Mouse (Mus musculus) embryonic stem cell, embryonic (primary cell): ENCODE results near the gene Asxl1.

Experiments
- CTCF ChIA-PET, 4 experiments: fragments of 300-600 bp in 2 of 4; fragments of 350-600 bp in 2 of 4; sonication (Branson Sonifier 250); formaldehyde crosslinking; loops; one replicate each; lab custom pipeline; 2022; ENCODE audit warnings: inconsistent platforms in 2 of 4; lab: Charles Lee
- POLR2A ChIA-PET, 4 experiments: fragments of 300-600 bp in 2 of 4; fragments of 350-600 bp in 2 of 4; sonication (Branson Sonifier 250); formaldehyde crosslinking; loops; one replicate each; lab custom pipeline; 2022; ENCODE audit warnings: antibody characterized with exemption in 4 of 4, inconsistent platforms in 1 of 4; lab: Charles Lee

Asxl1 gene

GRCm38 (mm10) chr2:153345454-153346220, at the start of gene Asxl1:
TSS of gene Asxl1 (plus strand) at chr2:153345829.
- CTCF ChIA-PET: interaction anchor here in 1 of 4 experiments (0.6 kb wide), 1 partner anchor 259 kb away, joined by 12 read pairs; no protein-coding TSS in a partner anchor
- POLR2A ChIA-PET: interaction anchor here (0.6 to 4.3 kb wide), 49 partner anchors 8 to 534 kb away, joined by 3 to 104 read pairs (median 5); partner anchors contain the start of genes Tm9sf4 (in 2 of the 4), Kif3b (in 1 of the 4) and Mapre1 (in 1 of the 4)

GRCm38 (mm10) chr2:153297771-153298170, 47.9 kb upstream of the Asxl1 start:
- ChIA-PET CTCF (interaction anchor here (0.6 to 1.3 kb wide), 6 partner anchors 19 to 155 kb away, joined by 3 to 7 read pairs (median 4); no protein-coding TSS in a partner anchor), POLR2A (interaction anchor here in 2 of 4 experiments (1.0 to 1.2 kb wide), 4 partner anchors 50 to 136 kb away, joined by 3 read pairs; partner anchors contain the start of gene Tm9sf4 (in 1 of the 2))

GRCm38 (mm10) chr2:153298460-153298859, 47.2 kb upstream of the Asxl1 start:
- CTCF ChIA-PET: interaction anchor here (0.6 to 1.6 kb wide), 13 partner anchors 14 to 396 kb away, joined by 3 to 7 read pairs (median 3); no protein-coding TSS in a partner anchor
- POLR2A ChIA-PET: interaction anchor here in 2 of 4 experiments (0.6 to 1.8 kb wide), 10 partner anchors 14 to 305 kb away, joined by 3 to 7 read pairs (median 3); partner anchors contain the start of gene Tm9sf4 (in 1 of the 2)

- ChIA-PET CTCF (interaction anchor here in 3 of 4 experiments (0.7 to 1.6 kb wide), 9 partner anchors 14 to 396 kb away, joined by 3 to 5 read pairs (median 3); no protein-coding TSS in a partner anchor), POLR2A (interaction anchor here in 2 of 4 experiments (0.6 to 1.8 kb wide), 9 partner anchors 13 to 305 kb away, joined by 3 to 7 read pairs (median 3); no protein-coding TSS in a partner anchor)
Measured at GRCm38 (mm10) chr2:153298863-153299262, 46.8 kb upstream of the Asxl1 start.

GRCm38 (mm10) chr2:153301123-153301522, 44.5 kb upstream of the Asxl1 start:
- POLR2A ChIA-PET: interaction anchor here in 1 of 4 experiments (0.6 kb wide), 1 partner anchor 46 kb away, joined by 3 read pairs; no protein-coding TSS in a partner anchor
- CTCF ChIA-PET: interaction anchor here in 1 of 4 experiments (0.5 kb wide), 1 partner anchor 44 kb away, joined by 3 read pairs; no protein-coding TSS in a partner anchor

- CTCF ChIA-PET: interaction anchor here in 1 of 4 experiments (1.5 kb wide), 1 partner anchor 148 kb away, joined by 3 read pairs; no protein-coding TSS in a partner anchor
- POLR2A ChIA-PET: no interaction called here
Measured at GRCm38 (mm10) chr2:153305240-153305639, 40.4 kb upstream of the Asxl1 start.

GRCm38 (mm10) chr2:153308586-153308985, 37.0 kb upstream of the Asxl1 start:
- POLR2A ChIA-PET: interaction anchor here in 3 of 4 experiments (0.6 to 1.5 kb wide), 4 partner anchors 18 to 226 kb away, joined by 3 to 6 read pairs (median 3); partner anchors contain the start of gene Kif3b (in 1 of the 3)
- CTCF ChIA-PET: no interaction called here

GRCm38 (mm10) chr2:153309106-153309505, 36.5 kb upstream of the Asxl1 start:
- ChIA-PET CTCF (no interaction called here), POLR2A (interaction anchor here in 2 of 4 experiments (0.8 to 1.5 kb wide), 3 partner anchors 18 to 39 kb away, joined by 3 read pairs; partner anchors contain the start of gene Kif3b (in 1 of the 2))

- CTCF ChIA-PET: no interaction called here
- POLR2A ChIA-PET: interaction anchor here in 1 of 4 experiments (0.7 kb wide), 1 partner anchor 189 kb away, joined by 3 read pairs; no protein-coding TSS in a partner anchor
Measured at GRCm38 (mm10) chr2:153310228-153310627, 35.4 kb upstream of the Asxl1 start.

- POLR2A ChIA-PET: interaction anchor here (0.6 to 1.3 kb wide), 6 partner anchors 10 to 1267 kb away, joined by 3 to 4 read pairs (median 3); no protein-coding TSS in a partner anchor
- CTCF ChIA-PET: interaction anchor here in 2 of 4 experiments (0.8 to 1.3 kb wide), 3 partner anchors 14 to 170 kb away, joined by 3 read pairs; no protein-coding TSS in a partner anchor
Measured at GRCm38 (mm10) chr2:153312884-153313283, 32.7 kb upstream of the Asxl1 start.

GRCm38 (mm10) chr2:153318408-153318807, 27.2 kb upstream of the Asxl1 start:
- POLR2A ChIA-PET: no interaction called here
- CTCF ChIA-PET: no interaction called here

GRCm38 (mm10) chr2:153319036-153319643, 26.5 kb upstream of the Asxl1 start:
- ChIA-PET CTCF (interaction anchor here in 1 of 4 experiments (0.6 kb wide), 1 partner anchor 160 kb away, joined by 7 read pairs; no protein-coding TSS in a partner anchor), POLR2A (interaction anchor here in 1 of 4 experiments (1.3 to 2.3 kb wide), 2 partner anchors 28 to 52 kb away, joined by 3 to 6 read pairs; no protein-coding TSS in a partner anchor)

GRCm38 (mm10) chr2:153325706-153326376, 19.8 kb upstream of the Asxl1 start:
- ChIA-PET POLR2A (interaction anchor here in 2 of 4 experiments (0.5 to 1.4 kb wide), 6 partner anchors 21 to 158 kb away, joined by 3 to 4 read pairs (median 3); no protein-coding TSS in a partner anchor), CTCF (interaction anchor here in 1 of 4 experiments (1.0 to 1.2 kb wide), 2 partner anchors 118 to 121 kb away, joined by 3 read pairs; no protein-coding TSS in a partner anchor)

- ChIA-PET POLR2A (interaction anchor here in 1 of 4 experiments (0.5 to 1.7 kb wide), 4 partner anchors 18 to 138 kb away, joined by 3 to 4 read pairs (median 3); partner anchors contain the start of gene Kif3b), CTCF (interaction anchor here in 1 of 4 experiments (0.6 kb wide), 1 partner anchor 1361 kb away, joined by 3 read pairs; no protein-coding TSS in a partner anchor)
Measured at GRCm38 (mm10) chr2:153332271-153332670, 13.4 kb upstream of the Asxl1 start.

GRCm38 (mm10) chr2:153332981-153333380, 12.6 kb upstream of the Asxl1 start:
- CTCF ChIA-PET: interaction anchor here in 1 of 4 experiments (0.6 kb wide), 1 partner anchor 179 kb away, joined by 3 read pairs; no protein-coding TSS in a partner anchor
- POLR2A ChIA-PET: interaction anchor here in 2 of 4 experiments (0.7 to 1.7 kb wide), 8 partner anchors 10 to 72 kb away, joined by 3 to 4 read pairs (median 3); partner anchors contain the start of gene Kif3b (in 1 of the 2)

GRCm38 (mm10) chr2:153333822-153334232, 11.8 kb upstream of the Asxl1 start:
- CTCF ChIA-PET: interaction anchor here in 3 of 4 experiments (0.7 to 1.1 kb wide), 3 partner anchors 38 to 129 kb away, joined by 3 to 4 read pairs (median 3); no protein-coding TSS in a partner anchor
- POLR2A ChIA-PET: interaction anchor here in 3 of 4 experiments (0.7 to 1.7 kb wide), 8 partner anchors 9 to 71 kb away, joined by 3 to 5 read pairs (median 4); partner anchors contain the start of gene Kif3b (in 1 of the 3)
